Mouse (Mus musculus): ENCODE data around the gene Rln3.

Rln3 gene

GRCm38 (mm10) chr8:83996567-83997505, 48.0 kb downstream of the Rln3 start:
- DNase-seq (ENCODE audit: low spot score in 2 of 2): peak; percentile 89 to 90

GRCm38 (mm10) chr8:83995973-83996372, 48.8 kb downstream of the Rln3 start:
- DNase-seq (ENCODE audit: low spot score in 2 of 2): no peak

GRCm38 (mm10) chr8:83994030-83994429, 50.8 kb downstream of the Rln3 start:
- DNase-seq (ENCODE audit: low spot score in 2 of 2): no peak
